Mouse (Mus musculus) stomach, postnatal 0 days (tissue): Measurements from ENCODE around the gene Rep15.

Experiments
- CTCF ChIP-seq: IDR thresholded peaks from 2 replicates; pipeline ENCODE4 v1.5.1; 2016; ENCODE audit warnings: antibody characterized with exemption, low read depth, mild to moderate bottlenecking, moderate library complexity
- EP300 ChIP-seq: optimal IDR thresholded peaks from 2 replicates; pipeline ENCODE3; 2016; ENCODE audit warnings: antibody characterized with exemption

- TF ChIP-seq EP300 (no peak), CTCF (peak; percentile 27; the same call in 1 of the 2 replicates)
These were observed 43.5 kb downstream of the Rep15 start for GRCm38 (mm10) chr6:147075808-147076387.
